Mouse (Mus musculus) heart, adult 18-20 months (tissue): ENCODE data around the gene Tada3. TPM values are rescaled to one million over a fixed set of nuclear protein-coding genes. Genes with fewer than 3 reads are reported as not detected.

Source experiments
- DNase-seq, 2 experiments: peaks; one replicate each; pipeline ENCODE4 v3.0.0; 2021 to 2022; ENCODE audit warnings: mixed read lengths in 1 of 2
- total RNA-seq, 2 experiments: library from RNA; stranded (reverse); gene quantifications; 2 replicates each; pipeline ENCODE4 v1.2.3; 2021

Tada3 gene
- total RNA-seq, 2 experiments from 2014 or later: 24.9 to 28.1 TPM

DNA sequence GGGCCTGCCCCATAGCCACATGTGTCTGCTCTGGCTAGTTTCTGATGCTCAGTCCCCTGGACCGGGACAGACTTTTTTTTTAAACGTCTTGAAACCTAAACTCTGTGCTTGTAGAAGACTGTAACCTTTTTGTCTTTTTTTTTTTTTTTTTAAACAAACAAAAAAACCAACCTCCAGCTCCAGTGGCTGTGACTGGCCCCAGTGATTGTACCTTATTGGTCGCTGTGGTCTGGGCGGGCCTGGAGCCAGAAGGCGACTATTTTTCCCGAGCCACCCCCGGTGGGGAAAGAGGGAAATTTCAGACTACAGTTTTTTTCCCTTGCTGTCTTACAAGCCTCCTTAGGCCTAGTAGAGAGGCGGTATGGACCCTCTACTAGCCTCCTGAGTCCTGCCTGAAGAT is 11.3 kb upstream of the Tada3 start, which contains the start of gene Ttll3:
TSS of gene Ttll3 (plus strand) at position 301 of the 400 bp plus-strand sequence.
- no peak for DNase-seq

DNA sequence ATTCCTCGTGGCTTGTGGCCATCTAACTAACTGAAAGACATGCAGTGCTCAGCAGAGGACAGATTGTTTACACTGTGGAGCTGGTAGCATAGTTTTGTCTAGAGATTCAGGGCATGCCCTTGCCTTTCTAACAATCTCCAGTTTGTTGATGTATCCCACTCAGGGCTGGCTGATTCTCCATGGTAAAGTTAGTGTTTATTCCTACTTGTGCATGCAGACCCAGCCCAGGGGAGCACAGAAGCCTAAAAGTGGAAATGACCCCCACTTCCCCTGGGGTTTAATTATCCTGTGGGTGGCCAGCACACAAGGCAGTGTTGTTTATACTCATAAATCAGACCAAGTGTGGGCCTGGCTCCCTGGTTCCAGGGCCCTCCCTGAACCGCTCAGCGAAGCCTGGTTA is 8.3 kb upstream of the Tada3 start:
- no peak for DNase-seq

DNA sequence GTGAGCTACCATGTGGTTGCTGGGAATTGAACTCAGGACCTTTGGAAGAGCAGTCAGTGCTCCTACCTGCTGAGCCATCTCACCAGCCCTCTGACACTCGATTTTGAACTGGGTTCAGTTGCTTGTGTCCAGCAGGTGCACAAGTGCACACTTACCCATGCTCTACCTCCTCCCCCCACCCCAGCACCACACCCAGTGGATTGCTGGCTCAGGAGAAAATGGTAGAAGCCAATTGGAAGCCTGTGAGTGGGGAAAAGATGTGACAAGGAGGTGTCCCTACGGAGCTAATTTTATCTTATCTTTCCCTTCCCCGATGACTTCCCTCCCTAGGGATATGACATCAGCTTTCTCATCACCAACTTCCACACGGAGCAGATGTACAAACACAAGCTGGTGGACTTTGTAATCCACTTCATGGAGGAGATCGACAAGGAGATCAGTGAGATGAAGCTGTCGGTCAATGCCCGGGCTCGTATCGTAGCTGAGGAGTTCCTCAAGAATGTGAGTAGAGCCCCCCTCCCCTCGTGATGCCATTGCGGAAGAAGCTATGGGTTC is 7.6 kb upstream of the Tada3 start:
- DNase-seq: no peak

DNA sequence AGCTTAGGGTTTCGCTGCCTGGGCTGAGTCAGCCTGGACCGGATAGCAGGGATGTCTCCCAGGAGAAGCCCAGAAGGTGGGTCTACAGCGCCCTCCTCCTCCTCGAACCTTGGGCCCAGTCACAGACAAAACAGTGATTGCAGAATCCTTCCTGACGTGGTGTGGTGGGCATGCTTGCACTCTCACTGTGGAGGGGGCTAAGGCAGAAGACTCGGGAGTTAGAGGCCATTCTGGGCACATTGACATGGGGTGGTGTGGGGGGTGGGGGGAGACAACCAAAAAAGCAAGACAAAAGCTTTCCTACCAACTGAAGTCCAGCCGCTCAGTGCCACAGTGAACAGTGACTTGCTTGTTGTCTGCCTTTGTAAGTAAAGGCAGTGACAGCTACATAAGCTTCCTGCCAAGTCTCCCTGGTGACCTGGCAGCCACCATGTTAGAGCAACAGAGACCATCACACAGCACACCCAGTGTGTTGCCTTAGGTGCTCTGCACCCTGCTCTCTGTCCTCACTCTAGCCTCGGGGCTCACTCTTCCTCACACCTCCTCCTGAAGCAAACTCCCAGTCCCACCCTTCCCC is 6.8 kb upstream of the Tada3 start:
- no peak for DNase-seq

DNA sequence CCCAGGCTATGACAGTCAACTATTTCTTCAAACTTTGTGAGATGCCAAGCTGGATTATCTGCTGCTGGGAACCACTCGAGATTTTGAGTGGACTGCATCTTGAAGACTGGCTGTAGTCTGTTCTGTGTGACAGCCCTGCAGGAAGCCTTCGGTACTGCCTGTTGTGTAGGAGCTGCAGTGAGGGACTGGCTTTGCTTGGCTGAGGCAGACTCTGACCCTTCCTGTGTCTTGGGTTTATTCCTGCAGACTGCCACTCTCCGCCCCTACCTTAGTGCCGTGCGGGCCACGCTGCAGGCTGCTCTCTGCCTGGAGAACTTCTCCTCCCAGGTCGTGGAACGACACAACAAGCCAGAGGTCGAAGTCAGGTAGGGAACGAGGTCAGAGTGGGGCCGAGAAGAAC is 2.8 kb upstream of the Tada3 start:
- no peak for DNase-seq

DNA sequence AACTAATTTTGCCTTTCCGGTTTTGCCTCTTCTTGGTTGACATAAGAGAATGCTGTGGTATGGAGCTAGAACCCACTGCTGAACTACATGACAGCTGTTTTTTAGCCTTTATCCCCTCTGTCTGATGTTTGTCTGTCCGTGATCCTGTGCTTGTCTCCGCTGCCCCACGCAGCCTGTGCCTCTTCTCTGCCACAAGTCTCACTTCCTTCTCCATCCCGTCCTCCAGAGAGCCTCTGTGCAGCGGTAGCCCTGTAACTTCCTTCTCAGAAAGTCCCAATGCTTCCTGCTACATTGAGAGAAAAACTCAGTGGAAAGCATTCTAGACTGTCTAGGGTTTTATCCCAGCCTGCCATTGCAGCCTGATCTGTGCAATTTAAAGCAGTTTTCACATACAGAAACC is 1.6 kb upstream of the Tada3 start:
- DNase-seq: peak in 1 of 2 experiments; percentile 47

DNA sequence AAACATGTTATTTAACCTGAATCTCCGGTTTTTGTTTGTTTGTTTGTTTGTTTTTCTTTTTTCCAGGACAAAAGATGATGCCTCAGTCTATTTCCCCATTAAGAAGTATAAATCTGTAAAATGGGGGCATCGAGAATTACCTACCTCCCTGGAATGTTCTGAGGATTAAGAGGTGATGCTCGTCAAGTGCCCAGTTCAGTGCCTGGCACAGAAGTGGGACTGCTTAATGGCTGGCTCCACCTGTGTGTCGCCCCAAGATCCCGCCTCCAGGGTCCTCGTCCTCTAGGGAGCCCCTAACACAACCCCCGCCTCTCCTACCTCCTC is 549 bp downstream of the Tada3 start:
- no peak for DNase-seq

DNA sequence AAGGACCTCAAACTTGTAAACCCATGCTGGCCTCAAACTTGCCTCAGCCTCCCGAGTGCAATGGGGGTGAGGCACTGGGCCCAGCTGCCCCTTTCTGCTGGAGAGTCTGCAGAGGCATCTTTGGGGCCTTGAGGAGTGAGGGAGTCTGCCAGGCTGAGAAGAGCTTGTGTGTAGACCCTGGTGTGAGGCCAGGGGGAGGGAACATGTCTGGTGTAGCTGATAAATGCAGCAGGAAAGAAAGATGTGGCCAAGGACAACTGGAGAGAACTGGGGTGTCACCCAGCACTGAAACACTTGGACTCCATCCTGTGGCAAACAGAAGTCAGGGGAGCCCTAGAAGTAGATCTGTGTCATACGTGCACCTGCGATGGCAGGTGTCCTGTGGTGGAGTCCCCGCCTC is 4.2 kb downstream of the Tada3 start:
- no peak for DNase-seq

DNA sequence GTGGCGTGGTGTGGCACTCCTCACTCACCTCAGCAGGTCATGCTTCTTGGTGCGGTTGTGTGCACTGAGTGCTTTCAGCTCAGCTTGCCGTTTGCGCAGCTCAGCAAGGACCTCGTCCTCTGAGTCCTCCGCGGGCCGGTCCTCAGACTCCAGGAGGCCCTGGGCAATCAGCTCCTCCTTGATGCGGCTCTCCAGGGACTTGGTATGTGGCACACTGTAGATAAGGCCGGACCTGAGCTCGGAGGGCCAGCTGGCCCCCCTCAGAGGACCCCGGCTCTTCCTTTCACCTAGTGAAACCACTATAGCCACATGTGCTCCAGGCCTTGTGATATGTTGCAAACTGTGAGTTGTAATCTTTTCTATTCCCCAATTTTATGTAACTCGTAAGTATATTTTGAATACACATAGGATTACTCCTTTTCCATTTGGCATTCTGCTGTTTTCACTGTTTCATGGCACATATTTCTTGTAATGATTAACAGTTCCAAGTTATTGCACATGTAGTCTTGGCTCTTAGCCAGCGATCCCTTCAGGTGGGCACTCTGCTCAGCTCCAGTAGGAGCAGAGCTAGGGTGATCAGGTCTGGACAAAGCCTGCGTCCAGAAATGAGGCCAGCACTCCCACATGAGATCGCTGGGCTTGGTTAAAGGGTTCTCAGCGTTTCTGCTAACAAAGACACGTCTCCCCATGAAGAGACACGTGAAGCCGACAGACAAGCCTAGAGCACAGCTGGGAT is 7.3 kb downstream of the Tada3 start:
- DNase-seq: no peak

DNA sequence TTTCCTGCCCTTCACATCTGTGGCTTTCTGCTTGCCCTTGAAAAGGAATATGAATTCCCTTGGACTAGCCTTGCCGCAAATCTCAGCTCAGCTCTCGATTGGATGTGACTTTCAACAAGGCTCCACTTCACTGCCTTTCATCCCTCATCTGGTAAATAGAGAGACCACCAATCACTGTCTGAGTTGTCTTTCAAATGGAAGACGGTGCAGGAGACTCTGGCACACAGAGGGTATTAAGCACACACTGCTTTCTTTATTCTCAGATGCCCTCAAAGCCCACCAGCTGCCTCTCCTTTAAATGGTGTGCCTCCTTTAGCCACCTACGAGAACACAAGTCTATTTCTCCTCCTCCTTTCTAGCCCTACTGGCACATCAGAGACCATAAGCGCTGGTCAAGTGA is 9.1 kb downstream of the Tada3 start:
- no peak for DNase-seq

DNA sequence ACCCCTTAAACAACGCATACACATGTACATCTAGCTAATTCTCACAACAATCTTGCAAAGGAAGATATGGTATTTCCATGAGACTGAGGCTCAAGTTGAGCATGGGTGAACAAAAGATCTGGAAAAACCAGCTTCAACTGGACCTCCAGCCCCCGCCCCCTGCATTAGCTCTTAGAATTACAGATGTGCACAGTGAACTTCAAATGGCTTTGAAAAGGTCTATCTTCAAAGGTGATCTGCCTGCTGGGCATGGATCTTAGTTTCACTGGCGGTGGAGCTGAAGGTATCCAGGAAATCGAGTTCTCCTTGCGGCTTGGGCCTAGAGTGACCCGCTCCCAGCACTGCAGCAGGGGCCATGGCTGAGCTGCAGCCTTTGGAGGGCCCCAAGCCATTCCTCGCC is 9.6 kb downstream of the Tada3 start:
- DNase-seq: no peak

DNA sequence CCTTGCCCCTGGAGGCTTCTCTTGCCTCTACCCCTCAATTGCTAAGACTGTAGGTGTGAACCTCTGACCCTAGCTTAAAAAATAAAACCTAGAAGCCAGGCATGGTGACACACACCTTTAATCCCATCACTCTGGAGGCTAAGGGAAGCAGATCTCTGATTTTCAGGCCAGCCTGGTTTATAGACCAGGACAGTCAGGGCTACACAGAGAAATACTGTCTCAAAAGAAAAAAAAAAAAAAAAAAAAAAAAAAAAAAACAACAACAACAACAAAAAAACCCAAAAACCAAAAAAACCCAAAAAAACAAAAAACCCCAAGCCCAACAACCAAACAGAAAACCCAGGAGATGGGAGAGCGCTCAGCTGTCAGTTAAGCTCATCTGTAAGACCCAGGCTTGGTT is 10.1 kb downstream of the Tada3 start:
- no peak for DNase-seq

DNA sequence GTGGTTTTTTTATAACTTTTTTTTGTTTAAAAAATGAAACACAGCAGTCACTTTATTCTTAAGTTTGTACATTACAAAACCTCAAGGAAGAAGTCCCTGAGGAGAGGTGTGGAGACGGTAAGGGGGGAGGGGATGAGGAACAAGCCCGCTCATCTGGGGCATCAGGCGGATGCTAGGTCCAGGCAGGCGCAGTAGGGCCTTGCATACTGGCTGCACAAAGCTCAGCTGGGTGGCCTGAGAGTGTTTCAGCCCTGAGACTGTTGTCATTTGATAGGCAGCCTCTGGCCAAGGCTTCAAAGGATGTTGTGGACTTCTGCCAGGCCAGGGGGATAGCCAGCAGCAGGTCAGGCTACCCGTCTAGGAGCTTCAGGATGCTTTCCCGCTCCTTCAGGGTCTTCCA is 11.0 kb downstream of the Tada3 start:
- no peak for DNase-seq

DNA sequence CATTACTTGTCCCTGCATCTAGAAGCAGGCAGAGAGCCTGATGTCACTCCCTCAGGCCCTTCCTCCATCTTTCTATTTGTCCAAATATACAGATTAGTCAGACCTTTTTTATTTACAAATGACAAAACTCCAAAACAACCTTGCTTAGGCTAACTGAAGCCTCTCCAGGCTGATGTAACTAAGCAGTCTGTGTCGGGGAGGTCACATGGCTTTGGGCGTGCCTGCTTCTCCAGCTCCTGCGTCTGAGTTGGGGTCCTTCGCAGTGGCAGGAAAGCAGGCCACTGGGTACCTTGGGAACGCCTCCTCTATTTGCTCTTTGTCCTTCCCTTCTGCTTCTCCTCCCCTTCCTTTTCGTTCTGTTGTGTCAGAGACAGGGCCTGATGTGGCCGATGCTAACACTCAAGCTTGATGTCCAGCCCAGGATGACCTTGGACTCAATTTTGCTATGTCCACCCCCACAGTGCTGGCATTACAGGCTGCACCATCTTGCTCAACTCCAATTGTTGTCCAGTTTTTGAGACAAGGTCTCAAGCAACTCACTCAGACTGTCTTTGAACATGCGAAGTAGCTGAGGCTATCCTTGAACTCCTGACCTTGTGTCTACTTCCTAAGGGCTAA is 13.1 kb downstream of the Tada3 start:
- DNase-seq: no peak

DNA sequence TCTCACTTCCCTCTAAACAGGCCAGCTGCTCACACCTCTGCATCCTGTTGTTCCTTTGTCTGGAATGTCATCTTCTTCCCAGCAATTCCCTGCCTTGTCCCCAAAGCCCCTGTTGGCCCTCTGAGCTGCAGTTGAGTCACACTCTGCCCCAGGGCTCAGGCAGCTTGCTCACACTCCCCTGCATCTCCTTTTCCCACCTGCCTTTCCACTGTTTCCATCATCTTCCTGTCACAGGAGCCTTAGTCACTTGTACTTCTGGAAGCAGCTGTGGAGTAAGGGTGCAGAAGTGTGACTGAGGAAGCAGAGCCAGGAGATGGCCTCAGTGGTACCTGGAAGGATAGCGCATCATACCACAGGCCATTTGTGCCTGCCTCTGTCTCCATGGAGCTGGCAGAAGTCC is 15.4 kb downstream of the Tada3 start:
- DNase-seq: no peak

DNA sequence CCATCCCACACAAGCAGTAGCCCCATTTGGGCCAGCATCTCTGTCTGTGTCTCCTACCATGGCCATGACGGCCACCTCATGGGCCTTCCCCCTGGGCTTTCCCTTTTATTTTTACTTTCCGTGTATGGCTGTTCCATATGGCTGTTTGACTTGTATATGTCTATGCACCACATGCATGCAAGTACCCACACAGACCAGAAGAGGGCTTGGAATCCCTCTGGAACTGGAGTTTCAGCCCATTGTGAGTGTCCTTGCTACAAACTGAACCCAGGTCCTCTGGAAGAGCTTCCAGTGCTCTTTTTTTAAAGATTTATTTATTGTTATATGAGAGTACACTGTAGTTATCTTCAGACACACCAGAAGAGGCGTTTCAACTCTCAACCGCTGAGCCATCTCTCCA is 16.2 kb downstream of the Tada3 start:
- no peak for DNase-seq

DNA sequence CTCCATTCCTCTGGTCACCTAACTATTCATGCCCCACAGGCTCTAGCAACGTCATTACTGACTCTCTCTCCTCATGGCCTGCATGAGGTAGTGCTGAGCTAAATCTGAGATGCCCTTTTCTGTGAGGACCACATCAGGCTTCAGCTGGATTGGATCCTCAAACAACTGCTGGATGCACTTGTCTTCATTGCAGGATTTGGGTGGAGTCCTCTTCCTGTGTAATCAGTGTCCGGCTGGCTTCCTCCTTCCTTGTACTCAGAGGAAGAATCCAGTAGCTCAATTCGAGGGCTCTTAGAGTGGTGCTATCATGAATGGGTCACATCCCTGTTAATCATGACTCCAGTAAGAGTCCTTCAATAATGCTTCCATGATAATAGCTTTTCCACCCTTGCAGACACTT is 24.0 kb downstream of the Tada3 start:
- peak in 1 of 2 experiments; percentile 46 for DNase-seq

DNA sequence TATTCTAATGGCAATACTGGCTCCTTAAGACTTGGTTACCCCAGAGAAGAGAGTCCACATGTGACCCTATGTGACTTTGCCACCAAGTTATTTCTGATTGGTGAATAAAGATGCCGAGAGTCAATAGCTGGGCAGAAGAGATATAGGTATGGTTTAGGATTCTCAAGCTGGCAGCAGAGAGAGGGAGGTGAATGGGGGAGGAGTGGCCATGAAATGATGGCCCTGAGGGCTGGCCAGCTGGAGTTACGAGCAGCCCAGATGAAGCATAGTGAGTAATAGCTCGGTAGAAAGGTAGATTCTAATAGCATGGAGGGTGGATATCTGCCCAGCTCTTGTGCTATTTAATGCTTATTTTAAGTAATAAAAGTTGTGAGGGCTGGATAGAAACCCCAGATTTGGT is 24.9 kb downstream of the Tada3 start:
- no peak for DNase-seq

DNA sequence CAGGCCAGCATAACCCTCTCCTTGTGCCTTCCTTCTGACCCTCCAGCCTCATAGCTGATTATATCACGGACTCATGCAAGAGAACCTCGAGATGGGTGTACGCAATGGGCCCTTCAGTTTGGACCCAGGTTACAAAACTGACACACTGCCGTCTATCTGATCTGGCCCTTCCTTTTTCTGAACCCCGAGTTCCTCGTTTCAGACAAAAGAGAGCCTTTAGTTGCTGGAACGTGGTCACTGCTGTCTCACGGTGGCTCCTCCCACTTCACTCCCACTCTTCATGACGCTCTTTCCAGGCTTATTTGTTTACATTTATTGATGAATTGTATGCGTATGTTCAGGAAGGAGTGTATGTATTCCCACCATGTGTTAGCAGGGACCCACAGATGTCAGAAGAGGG is 26.0 kb downstream of the Tada3 start:
- DNase-seq: no peak

DNA sequence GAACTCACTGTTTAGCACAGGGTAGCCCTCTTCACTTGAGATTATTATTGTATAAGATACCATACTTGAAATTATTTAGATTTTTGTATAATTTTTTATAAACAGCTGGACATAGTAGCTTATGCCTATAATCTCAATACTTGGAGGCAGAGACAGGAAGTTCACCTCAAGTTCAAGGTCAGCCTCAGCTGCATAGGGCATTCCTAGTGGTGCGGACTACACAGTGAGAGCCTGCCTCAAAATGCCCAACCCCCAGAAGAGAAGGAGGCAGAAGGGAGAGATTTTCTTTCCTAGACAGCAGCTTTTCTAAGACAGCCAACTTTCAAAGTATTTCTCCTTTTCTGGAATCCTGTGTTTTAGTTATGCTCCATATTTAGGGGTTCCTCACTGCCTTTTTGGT is 26.5 kb downstream of the Tada3 start:
- no peak for DNase-seq

DNA sequence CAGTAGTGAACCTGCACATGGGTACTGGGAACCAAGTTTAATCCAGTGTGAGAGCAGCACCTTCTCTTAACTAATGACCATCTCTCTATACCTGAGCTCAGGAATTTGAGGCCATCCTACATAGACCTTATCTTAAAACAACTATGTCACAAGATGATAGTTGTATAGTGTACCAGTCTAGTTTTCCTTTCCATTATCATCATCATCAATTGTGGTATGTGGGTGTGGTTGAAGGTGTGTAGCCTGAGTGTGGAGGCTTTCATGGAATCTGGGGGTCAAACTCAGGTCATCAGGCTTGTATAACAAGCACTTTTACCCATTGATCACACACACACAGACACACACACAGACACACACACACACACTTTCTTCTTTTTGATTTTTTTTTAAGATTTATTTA is 27.1 kb downstream of the Tada3 start:
- no peak for DNase-seq

DNA sequence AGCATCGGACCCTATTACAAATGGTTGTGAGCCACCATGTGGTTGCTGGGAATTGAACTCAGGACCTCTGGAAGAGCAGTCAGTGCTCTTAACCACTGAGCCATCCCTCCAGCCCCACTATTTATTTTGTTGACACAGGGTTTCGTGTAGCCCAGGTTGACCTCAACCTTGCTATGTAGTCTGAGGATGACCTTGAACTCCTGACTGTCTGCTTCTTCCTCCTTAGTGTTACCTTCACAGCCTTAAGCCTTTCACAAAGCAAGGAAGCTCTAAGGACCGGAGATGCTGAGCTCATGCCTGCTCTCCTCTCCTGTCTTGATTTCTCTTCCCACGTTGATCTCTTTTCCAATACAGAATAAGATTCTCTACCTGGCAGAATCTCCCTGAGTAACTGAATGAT is 30.8 kb downstream of the Tada3 start:
- DNase-seq: no peak

DNA sequence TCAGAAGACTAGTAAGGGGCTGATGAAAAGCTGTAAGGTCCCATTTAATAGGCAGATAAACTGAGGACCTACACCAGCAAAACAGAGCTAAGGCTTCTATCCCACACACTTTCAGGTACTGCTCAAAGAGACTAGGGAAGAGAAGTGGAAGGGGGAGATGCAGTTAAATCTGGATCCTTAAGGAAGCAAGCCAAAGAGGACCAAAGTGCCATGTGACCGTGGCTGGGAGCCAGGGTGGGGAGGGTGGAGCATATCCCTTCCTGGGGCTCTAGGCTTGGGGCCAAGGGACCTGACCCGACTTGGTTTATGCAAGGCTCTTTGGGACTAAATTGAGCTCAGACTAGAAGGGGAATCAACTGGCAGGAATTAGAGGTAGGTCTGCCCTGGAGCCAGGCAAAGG is 33.4 kb downstream of the Tada3 start:
- peak; percentile 92 for DNase-seq
